In the genomic region with DNA sequence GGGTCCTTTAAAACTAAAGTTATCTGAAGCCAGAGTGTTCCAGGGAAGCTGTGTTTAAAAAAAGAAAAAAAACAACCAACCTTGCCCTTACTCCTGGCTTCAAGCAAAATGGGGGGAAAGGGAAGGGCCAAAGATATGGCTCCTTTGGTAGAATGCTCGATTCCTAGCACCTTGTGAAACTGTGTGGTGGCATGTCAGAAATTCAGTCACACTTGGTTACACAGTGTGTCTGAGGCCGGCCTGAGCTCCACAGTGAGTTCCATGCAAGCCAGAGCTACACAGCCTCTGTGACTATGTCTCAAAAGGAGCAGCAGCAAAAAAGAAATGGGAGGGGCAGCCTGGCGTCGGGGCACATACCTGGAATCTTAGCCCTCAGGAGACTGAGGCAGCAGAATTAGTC, we compare ENCODE assay signal across 13 mouse cellular contexts. TPM values are rescaled to one million over a fixed set of nuclear protein-coding genes. Genes with fewer than 3 reads are reported as not detected.
DNase-seq lines count a peak whose midpoint lies in the region; ATAC-seq and TF ChIP-seq lines count a peak whose summit lies in the region.
"Had no signal": no experiment of that assay in that cellular context is flagged by ENCODE, and none has a peak within 500 bp of the region (broad histone marks: within the 10 kb centered on the region; RNA-seq: fewer than 3 reads in every experiment).

No protein-coding gene starts in this region.

- 0 out of 4 replicates have a peak, but pooled peaks of 1 of the 2 experiments have one; percentile 18 for TF ChIP-seq POLR2A in MEL (IDR thresholded peaks at IDR 0.05; ENCODE audit: control insufficient read depth in 1 of 2, insufficient read depth in 1 of 2, low read depth in 1 of 2, low read length in 2 of 2, poor library complexity in 1 of 2)
- no peak for TF ChIP-seq POLR2A in limb, embryonic 14.5 days (IDR thresholded peaks at IDR 0.05; ENCODE audit: borderline replicate concordance, extremely low read depth, insufficient read depth, insufficient read length)

- peaks cover 27% of the 10 kb centered on the region for H3K36me3 ChIP-seq in heart, embryonic 10.5 days
- no peaks in the 10 kb centered on the region for H3K36me3 ChIP-seq in kidney, postnatal 0 days (ENCODE audit: insufficient read depth, low read length)
- peaks cover 3 to 11% of the 10 kb centered on the region in 2 experiments; a peak in 3 of 4 replicates for H3K36me3 ChIP-seq in MEL (ENCODE audit: control insufficient read depth in 1 of 2, insufficient read depth in 2 of 2, low read length in 2 of 2)
- peaks cover 18% of the 10 kb centered on the region; the same call in 1 of the 2 replicates for H3K36me3 ChIP-seq in limb, embryonic 14.5 days (ENCODE audit: control insufficient read depth, insufficient read depth, low read length)

- no peak for TF ChIP-seq EP300 in MEL (IDR thresholded peaks at IDR 0.05; ENCODE audit: low read depth in 1 of 2, low read length in 2 of 2)

- no peak for ATAC-seq in kidney, postnatal 0 days (replicated peaks; ENCODE audit: low FRiP score, low read depth)
- ATAC-seq in limb, embryonic 14.5 days (ENCODE audit: low FRiP score, low read depth): no peak

- H3K4me3 ChIP-seq in heart, embryonic 10.5 days: no peak overlapping the region
- H3K4me3 ChIP-seq in kidney, postnatal 0 days (replicated peaks; ENCODE audit: low read depth, low read length): no peak overlapping the region
- no peak overlapping the region for H3K4me3 ChIP-seq in MEL (ENCODE audit: control insufficient read depth in 1 of 2, insufficient read depth in 1 of 2, low read depth in 2 of 2, low read length in 2 of 2)
- H3K4me3 ChIP-seq in limb, embryonic 14.5 days (replicated peaks; ENCODE audit: low read length): no peak overlapping the region
- H3K4me3 ChIP-seq: liver, embryonic 12.5 days had no signal

- no peak for TF ChIP-seq RAD21 in MEL (IDR thresholded peaks at IDR 0.05; ENCODE audit: low read depth, low read length)

- H3K9me3 ChIP-seq in heart, embryonic 10.5 days: no peaks in the 10 kb centered on the region
- H3K9me3 ChIP-seq in kidney, postnatal 0 days (replicated peaks; ENCODE audit: low read length): no peaks in the 10 kb centered on the region
- H3K9me3 ChIP-seq in MEL (replicated peaks; ENCODE audit: insufficient read depth, low read length): no peaks in the 10 kb centered on the region
- no peaks in the 10 kb centered on the region for H3K9me3 ChIP-seq in limb, embryonic 14.5 days (ENCODE audit: control insufficient read depth, low read length)
- H3K9me3 ChIP-seq: liver, embryonic 12.5 days had no signal

- no peak for TF ChIP-seq CTCF in kidney, postnatal 0 days (IDR thresholded peaks at IDR 0.05; ENCODE audit: low read depth)
- no peak for TF ChIP-seq CTCF in MEL (IDR thresholded peaks at IDR 0.05 in 2 of 3, conservative IDR thresholded peaks at IDR 0.05 in 1 of 3; ENCODE audit: control insufficient read depth in 1 of 3, insufficient read depth in 1 of 3, low read depth in 2 of 3, low read length in 3 of 3, poor library complexity in 1 of 3, severe bottlenecking in 1 of 3)

- peaks cover 34% of the 10 kb centered on the region for H3K27me3 ChIP-seq in heart, embryonic 10.5 days (ENCODE audit: insufficient read depth, poor library complexity, severe bottlenecking)
- H3K27me3 ChIP-seq in kidney, postnatal 0 days (ENCODE audit: insufficient read depth, low read length): no peaks in the 10 kb centered on the region
- no peaks in the 10 kb centered on the region for H3K27me3 ChIP-seq in MEL (ENCODE audit: control insufficient read depth in 1 of 2, insufficient read depth in 2 of 2, low read length in 2 of 2)
- peaks cover 20% of the 10 kb centered on the region for H3K27me3 ChIP-seq in limb, embryonic 14.5 days (ENCODE audit: control insufficient read depth, insufficient read depth, low read length)

- H3K79me2 ChIP-seq in MEL (ENCODE audit: control insufficient read depth, insufficient read depth, low read length, poor library complexity): no peaks in the 10 kb centered on the region

- H3K9ac ChIP-seq in kidney, postnatal 0 days (ENCODE audit: low read depth, low read length): no peak overlapping the region
- no peak overlapping the region for H3K9ac ChIP-seq in MEL (ENCODE audit: control insufficient read depth, low read depth, low read length, poor library complexity, severe bottlenecking)
- no peak overlapping the region for H3K9ac ChIP-seq in limb, embryonic 14.5 days (ENCODE audit: low read depth, low read length, severe bottlenecking)

- H3K4me1 ChIP-seq in heart, embryonic 10.5 days: peaks cover 56% of the 10 kb centered on the region
- peaks cover 29% of the 10 kb centered on the region; the same call in 1 of the 2 replicates for H3K4me1 ChIP-seq in kidney, postnatal 0 days (replicated peaks; ENCODE audit: insufficient read depth, low read length)
- H3K4me1 ChIP-seq in MEL (ENCODE audit: control insufficient read depth in 1 of 2, insufficient read depth in 2 of 2, low read length in 2 of 2): peaks cover 2 to 11% of the 10 kb centered on the region in 2 experiments
- H3K4me1 ChIP-seq in limb, embryonic 14.5 days (ENCODE audit: control insufficient read depth, insufficient read depth, low read length): peaks cover 30% of the 10 kb centered on the region

- DNase-seq in heart, embryonic 10.5 days (ENCODE audit: low spot score): no peak
- DNase-seq in heart, adult 11 months: no peak
- no peak for DNase-seq in kidney, postnatal 0 days (ENCODE audit: low spot score)
- no peak for DNase-seq in kidney, postnatal 10 days
- no peak for DNase-seq in MEL (ENCODE audit: low read depth, low spot score)
- no peak for DNase-seq in limb, embryonic 14.5 days (ENCODE audit: low spot score)
- no peak for DNase-seq in left cerebral cortex, postnatal 10 days (ENCODE audit: extremely low spot score in 1 of 2, low spot score in 2 of 2)
- DNase-seq in adrenal gland, postnatal 25 days: no peak
- DNase-seq: cerebellum, adult 11 months; kidney, adult 11 months; layer of hippocampus, postnatal 36 days had no signal

- peak overlapping the region; percentile 69; the same call in 1 of the 2 replicates for H3K27ac ChIP-seq in heart, embryonic 10.5 days
- peak overlapping the region; percentile 10 for H3K27ac ChIP-seq in kidney, postnatal 0 days
- H3K27ac ChIP-seq in MEL (ENCODE audit: control insufficient read depth, low read depth, low read length): no peak overlapping the region
- 0 out of 2 replicates have a peak overlapping the region, but pooled peaks have one; percentile 33 for H3K27ac ChIP-seq in limb, embryonic 14.5 days (replicated peaks; ENCODE audit: low read depth, low read length)

- no peak overlapping the region; the same call in 1 of the 2 replicates for H3K4me2 ChIP-seq in kidney, postnatal 0 days (ENCODE audit: low read length)
- H3K4me2 ChIP-seq in limb, embryonic 14.5 days (replicated peaks; ENCODE audit: low read depth, low read length, severe bottlenecking): no peak overlapping the region

- intact Hi-C loops in left cerebral cortex, postnatal 10 days (cut with DNase I): no loop called here

- WGBS in heart, embryonic 10.5 days: 48% methylated on average over 4 of the region's 4 CpGs
- WGBS in kidney, postnatal 0 days: 17% methylated on average over 4 of the region's 4 CpGs
- WGBS in limb, embryonic 14.5 days: 25% methylated on average over 4 of the region's 4 CpGs

RNA-seq across cellular contexts. Expression of a gene that starts 3.7 kb away (rescaled TPM):
- polyA plus RNA-seq in heart, embryonic 10.5 days (2016; fragmentation: Nextera tagmentation; extraction: Ambion mirVana): 0.60 and 0.74 TPM in 2 replicates
- polyA plus RNA-seq in kidney, postnatal 0 days (2015; fragmentation: Nextera tagmentation; extraction: Ambion mirVana): 1.3 and 1.4 TPM in 2 replicates
- total RNA-seq in MEL (2012; rRNA removed): 0.10 TPM in 1 of 2 replicates, not detected in the other
- not detected for polyA plus RNA-seq in MEL (2012; ENCODE audit: insufficient read depth in 1 of 2, insufficient read length in 2 of 2, low read depth in 1 of 2, low replicate concordance in 2 of 2, missing spikeins in 1 of 2)
- polyA plus RNA-seq in limb, embryonic 14.5 days (2012; rRNA removed): 0.30 and 0.60 TPM in 2 replicates
- 0.15 and 0.29 TPM in 2 replicates for polyA plus RNA-seq in limb, embryonic 14.5 days (2014; fragmentation: Nextera tagmentation; extraction: Ambion mirVana)
- under 1 TPM in 1 of 2 experiments, not detected in 1; 0.36 TPM for total RNA-seq in left cerebral cortex, postnatal 10 days (2021)
- 4.9 and 5.7 TPM in 2 replicates for total RNA-seq in adrenal gland, postnatal 25 days (2021)
- polyA plus RNA-seq: thymus, postnatal 0 days had no signal

RNA-seq across cellular contexts. Expression of a gene that starts 8.1 kb away (rescaled TPM):
- 4.8 and 6.4 TPM in 2 replicates for polyA plus RNA-seq in heart, embryonic 10.5 days (2016; fragmentation: Nextera tagmentation; extraction: Ambion mirVana)
- 5.3 and 5.4 TPM in 2 replicates for polyA plus RNA-seq in kidney, postnatal 0 days (2015; fragmentation: Nextera tagmentation; extraction: Ambion mirVana)
- total RNA-seq in MEL (2012; rRNA removed): 1.9 and 3.0 TPM in 2 replicates
- polyA plus RNA-seq in MEL (2012; ENCODE audit: insufficient read depth in 1 of 2, insufficient read length in 2 of 2, low read depth in 1 of 2, low replicate concordance in 2 of 2, missing spikeins in 1 of 2): 10 to 100 TPM in 1 of 2 experiments, not detected in 1; 22.7 TPM
- 37.1 and 41.7 TPM in 2 replicates for polyA plus RNA-seq in limb, embryonic 14.5 days (2012; rRNA removed)
- 5.2 and 6.7 TPM in 2 replicates for polyA plus RNA-seq in limb, embryonic 14.5 days (2014; fragmentation: Nextera tagmentation; extraction: Ambion mirVana)
- 1 to 10 TPM; 2.7 to 4.5 TPM for total RNA-seq in left cerebral cortex, postnatal 10 days (2021)
- total RNA-seq in adrenal gland, postnatal 25 days (2021): 10.0 and 14.0 TPM in 2 replicates

RNA-seq across cellular contexts. Expression of a gene that starts 20.3 kb away (rescaled TPM):
- polyA plus RNA-seq in heart, embryonic 10.5 days (2016; fragmentation: Nextera tagmentation; extraction: Ambion mirVana): 7.7 and 9.8 TPM in 2 replicates
- polyA plus RNA-seq in kidney, postnatal 0 days (2015; fragmentation: Nextera tagmentation; extraction: Ambion mirVana): 5.3 and 6.2 TPM in 2 replicates
- 2.4 and 2.5 TPM in 2 replicates for total RNA-seq in MEL (2012; rRNA removed)
- polyA plus RNA-seq in MEL (2012; ENCODE audit: insufficient read depth in 1 of 2, insufficient read length in 2 of 2, low read depth in 1 of 2, low replicate concordance in 2 of 2, missing spikeins in 1 of 2): 10 to 100 TPM in 1 of 2 experiments, not detected in 1; 12.7 TPM
- 16.7 and 16.8 TPM in 2 replicates for polyA plus RNA-seq in limb, embryonic 14.5 days (2012; rRNA removed)
- polyA plus RNA-seq in limb, embryonic 14.5 days (2014; fragmentation: Nextera tagmentation; extraction: Ambion mirVana): 7.4 and 10.4 TPM in 2 replicates
- total RNA-seq in left cerebral cortex, postnatal 10 days (2021): 1 to 10 TPM; 4.4 to 5.6 TPM
- total RNA-seq in adrenal gland, postnatal 25 days (2021): 13.4 and 18.2 TPM in 2 replicates

RNA-seq across cellular contexts. Expression of a gene that starts 20.3 kb away (rescaled TPM):
- 23.3 and 23.7 TPM in 2 replicates for polyA plus RNA-seq in heart, embryonic 10.5 days (2016; fragmentation: Nextera tagmentation; extraction: Ambion mirVana)
- 42.6 and 42.9 TPM in 2 replicates for polyA plus RNA-seq in kidney, postnatal 0 days (2015; fragmentation: Nextera tagmentation; extraction: Ambion mirVana)
- total RNA-seq in MEL (2012; rRNA removed): 9.1 and 9.7 TPM in 2 replicates
- 100 to 1,000 TPM in 1 of 2 experiments, 10 to 100 TPM in 1; 47.0 to 239 TPM for polyA plus RNA-seq in MEL (2012; ENCODE audit: insufficient read depth in 1 of 2, insufficient read length in 2 of 2, low read depth in 1 of 2, low replicate concordance in 2 of 2, missing spikeins in 1 of 2)
- 25.0 and 33.5 TPM in 2 replicates for polyA plus RNA-seq in limb, embryonic 14.5 days (2012; rRNA removed)
- 36.7 and 37.1 TPM in 2 replicates for polyA plus RNA-seq in limb, embryonic 14.5 days (2014; fragmentation: Nextera tagmentation; extraction: Ambion mirVana)
- total RNA-seq in left cerebral cortex, postnatal 10 days (2021): 10 to 100 TPM; 15.1 to 15.6 TPM
- total RNA-seq in adrenal gland, postnatal 25 days (2021): 19.3 and 35.7 TPM in 2 replicates

RNA-seq across cellular contexts. Expression of a gene that starts 20.4 kb away (rescaled TPM):
- polyA plus RNA-seq in heart, embryonic 10.5 days (2016; fragmentation: Nextera tagmentation; extraction: Ambion mirVana): 0.28 and 0.31 TPM in 2 replicates
- 0.14 and 0.17 TPM in 2 replicates for polyA plus RNA-seq in kidney, postnatal 0 days (2015; fragmentation: Nextera tagmentation; extraction: Ambion mirVana)
- total RNA-seq in MEL (2012; rRNA removed): 0.13 and 0.42 TPM in 2 replicates
- under 1 TPM in 1 of 2 experiments, not detected in 1; 0.46 TPM for polyA plus RNA-seq in MEL (2012; ENCODE audit: insufficient read depth in 1 of 2, insufficient read length in 2 of 2, low read depth in 1 of 2, low replicate concordance in 2 of 2, missing spikeins in 1 of 2)
- 0.24 and 0.28 TPM in 2 replicates for polyA plus RNA-seq in limb, embryonic 14.5 days (2012; rRNA removed)
- 0.12 and 0.15 TPM in 2 replicates for polyA plus RNA-seq in limb, embryonic 14.5 days (2014; fragmentation: Nextera tagmentation; extraction: Ambion mirVana)
- total RNA-seq in left cerebral cortex, postnatal 10 days (2021): under 1 TPM; 0.19 to 0.26 TPM
- 1.0 and 2.2 TPM in 2 replicates for total RNA-seq in adrenal gland, postnatal 25 days (2021)
